Comparison of ENCODE assay signal across 8 mouse cellular contexts in genomic region chr11:119392800-119393482, GRCm38 (mm10). TPM values are rescaled to one million over a fixed set of nuclear protein-coding genes. Genes with fewer than 3 reads are reported as not detected.
A peak's percentile ranks its signal among the peaks of the same experiment; 100 is the strongest.
DNase-seq lines count a peak whose midpoint lies in the region; ATAC-seq and TF ChIP-seq lines count a peak whose summit lies in the region.

Rnf213 (plus strand) TSS chr11:119393100.

- H3K27ac ChIP-seq in forebrain, embryonic 10.5 days: peak within 1 kb of the TSS; percentile 41; the same call in 1 of the 2 replicates
- peak within 1 kb of the TSS; percentile 98 for H3K27ac ChIP-seq in heart, embryonic 16.5 days (ENCODE audit: low read length)
- no peak within 1 kb of the TSS for H3K27ac ChIP-seq in neural tube, embryonic 12.5 days
- H3K27ac ChIP-seq in testis, adult 2 months (ENCODE audit: control insufficient read depth, insufficient read depth, low read depth, low read length): peak within 1 kb of the TSS; percentile 81; the same call in 1 of the 2 replicates

- peaks cover 92% of the 10 kb centered on the region for H3K27me3 ChIP-seq in forebrain, embryonic 10.5 days (ENCODE audit: poor library complexity, severe bottlenecking)
- no peaks in the 10 kb centered on the region for H3K27me3 ChIP-seq in heart, embryonic 16.5 days (ENCODE audit: control insufficient read depth, insufficient read depth, low read length)
- peaks cover 80% of the 10 kb centered on the region for H3K27me3 ChIP-seq in neural tube, embryonic 12.5 days (replicated peaks)
- no peaks in the 10 kb centered on the region for H3K27me3 ChIP-seq in testis, adult 2 months (ENCODE audit: control insufficient read depth, insufficient read depth, low read length)

- no peaks in the 10 kb centered on the region for H3K36me3 ChIP-seq in forebrain, embryonic 10.5 days (replicated peaks)
- H3K36me3 ChIP-seq in heart, embryonic 16.5 days (ENCODE audit: control insufficient read depth, insufficient read depth): no peaks in the 10 kb centered on the region
- H3K36me3 ChIP-seq in neural tube, embryonic 12.5 days: no peaks in the 10 kb centered on the region
- no peaks in the 10 kb centered on the region for H3K36me3 ChIP-seq in testis, adult 2 months (ENCODE audit: control insufficient read depth, insufficient read depth, low read length)

- TF ChIP-seq CTCF in testis, adult 2 months (IDR thresholded peaks at IDR 0.05; ENCODE audit: control insufficient read depth, insufficient read depth, insufficient replicate concordance, low read depth, low read length): no peak

- ATAC-seq in CD4-positive, CD25-positive, alpha-beta regulatory T cell, adult 4 months: peak; percentile 72
- 0 out of 2 replicates have a peak, but pooled peaks have one; percentile 21 for ATAC-seq in heart, embryonic 16.5 days (replicated peaks; ENCODE audit: extremely low read depth, insufficient read depth, low FRiP score)
- ATAC-seq in neural tube, embryonic 12.5 days (ENCODE audit: low FRiP score, low read depth): no peak

- peak within 1 kb of the TSS; percentile 57 for H3K4me3 ChIP-seq in forebrain, embryonic 10.5 days
- H3K4me3 ChIP-seq in heart, embryonic 16.5 days (ENCODE audit: low read length): peak within 1 kb of the TSS; percentile 67
- H3K4me3 ChIP-seq in neural tube, embryonic 12.5 days: peak within 1 kb of the TSS; percentile 41
- peak within 1 kb of the TSS; percentile 69 for H3K4me3 ChIP-seq in testis, adult 2 months (ENCODE audit: control insufficient read depth, low read depth, low read length)

- TF ChIP-seq POLR2A in testis, adult 2 months (IDR thresholded peaks at IDR 0.05; ENCODE audit: control insufficient read depth, low read depth, low read length): peak; percentile 22; the same call in 1 of the 2 replicates

- H3K9me3 ChIP-seq in forebrain, embryonic 10.5 days: no peaks in the 10 kb centered on the region
- H3K9me3 ChIP-seq in heart, embryonic 16.5 days (replicated peaks; ENCODE audit: control insufficient read depth, low read length): no peaks in the 10 kb centered on the region
- H3K9me3 ChIP-seq in neural tube, embryonic 12.5 days: no peaks in the 10 kb centered on the region

- H3K4me2 ChIP-seq in heart, embryonic 16.5 days (ENCODE audit: low read depth, low read length): peak within 1 kb of the TSS; percentile 72
- peak within 1 kb of the TSS; percentile 75 for H3K4me2 ChIP-seq in neural tube, embryonic 12.5 days (replicated peaks)

- peak; percentile 65 for DNase-seq in adrenal gland, postnatal 25 days
- DNase-seq in forebrain, embryonic 10.5 days (ENCODE audit: extremely low spot score, low spot score): peak; percentile 71
- peak; percentile 77 for DNase-seq in kidney, postnatal 10 days
- DNase-seq in lung, adult 18-20 months: peak; percentile 70 to 75

- H3K9ac ChIP-seq in heart, embryonic 16.5 days (ENCODE audit: low read length): peak within 1 kb of the TSS; percentile 83
- H3K9ac ChIP-seq in neural tube, embryonic 12.5 days: peak within 1 kb of the TSS; percentile 26

- peaks cover 53% of the 10 kb centered on the region for H3K4me1 ChIP-seq in forebrain, embryonic 10.5 days
- peaks cover 31% of the 10 kb centered on the region for H3K4me1 ChIP-seq in heart, embryonic 16.5 days (ENCODE audit: control insufficient read depth, insufficient read depth, low read length)
- peaks cover 25% of the 10 kb centered on the region for H3K4me1 ChIP-seq in neural tube, embryonic 12.5 days
- H3K4me1 ChIP-seq in testis, adult 2 months (ENCODE audit: control insufficient read depth, insufficient read depth, low read length): peaks cover 14% of the 10 kb centered on the region

- WGBS in forebrain, embryonic 10.5 days: 3% methylated on average over 19 of the region's 19 CpGs
- WGBS in heart, embryonic 16.5 days: 1% methylated on average over 19 of the region's 19 CpGs
- WGBS in neural tube, embryonic 12.5 days: 1% methylated on average over 19 of the region's 19 CpGs

RNA-seq across cellular contexts. Expression of gene Rnf213, which starts in this region (rescaled TPM):
- 10 to 100 TPM; 51.8 to 54.0 TPM for polyA plus RNA-seq in CD4-positive, CD25-positive, alpha-beta regulatory T cell, adult 4 months (2017; shearing (Covaris generic))
- total RNA-seq in adrenal gland, postnatal 25 days (2021): 36.8 and 46.2 TPM in 2 replicates
- polyA plus RNA-seq in forebrain, embryonic 10.5 days (2016; fragmentation: Nextera tagmentation; extraction: Ambion mirVana): 1.4 and 1.5 TPM in 2 replicates
- 6.7 and 7.6 TPM in 2 replicates for polyA plus RNA-seq in heart, embryonic 16.5 days (2015; fragmentation: Nextera tagmentation; extraction: Ambion mirVana)
- 1.5 and 1.6 TPM in 2 replicates for polyA plus RNA-seq in neural tube, embryonic 12.5 days (2016; fragmentation: Nextera tagmentation; extraction: Ambion mirVana)
- 3.9 and 4.5 TPM in 2 replicates for polyA plus RNA-seq in testis, adult 2 months (2012; rRNA removed)
